Mouse (Mus musculus): ENCODE data around the gene Asb14. TPM values are rescaled to one million over a fixed set of nuclear protein-coding genes. Genes with fewer than 3 reads are reported as not detected.
"Not testable (repeated sequence)": the region's sequence is repeated elsewhere in the genome, so short reads cannot be mapped to it uniquely, and the experiment has no call there.

Gene Asb14
- polyA plus RNA-seq, 1 experiment from 2014 or later = not detected

DNA sequence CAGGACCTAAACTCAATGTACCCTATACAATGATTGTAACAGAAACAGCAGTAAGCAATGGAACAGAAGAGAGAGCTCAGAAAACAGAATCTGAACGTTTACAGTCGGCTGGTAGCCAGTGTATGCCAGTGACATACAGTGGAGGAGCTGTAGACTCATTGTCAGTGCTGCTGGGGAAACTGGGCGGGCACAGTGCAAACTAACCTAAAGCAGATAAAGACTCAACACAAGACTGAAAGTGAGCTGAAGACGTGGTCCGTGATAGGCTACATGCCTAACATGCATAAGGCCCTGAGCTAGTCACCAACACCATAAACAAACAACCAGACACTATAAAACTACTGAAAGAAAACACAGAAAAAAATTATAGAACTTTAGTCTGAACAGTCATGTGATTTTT is 12.7 kb upstream of the Asb14 start:
- Histone ChIP-seq H3K9ac (replicated peaks; ENCODE audit: low read depth, low read length) (no peak overlapping the region), H3K9me3 (ENCODE audit: control insufficient read depth, low read depth, low read length) (no peaks in the 10 kb centered on the region), H3K27ac (ENCODE audit: low read length) (no peak overlapping the region), H3K4me1 (ENCODE audit: control insufficient read depth, insufficient read depth, low read length) (no peaks in the 10 kb centered on the region), H3K4me3 (ENCODE audit: low read depth, low read length) (no peak overlapping the region), H3K27me3 (ENCODE audit: control insufficient read depth, insufficient read depth, low read length) (no peaks in the 10 kb centered on the region), H3K4me2 (replicated peaks; ENCODE audit: low read depth, low read length) (no peak overlapping the region), H3K36me3 (ENCODE audit: control insufficient read depth, insufficient read depth, low read length) (no peaks in the 10 kb centered on the region)
- 78% methylated on average over 5 of the region's 5 CpGs for WGBS
- no peak for ATAC-seq (ENCODE audit: insufficient number of reproducible peaks, insufficient read depth, low FRiP score, low read depth)

GRCm38 (mm10) chr14:26887244-26887643 is 7.1 kb upstream of the Asb14 start:
- ATAC-seq (ENCODE audit: insufficient number of reproducible peaks, insufficient read depth, low FRiP score, low read depth) = no peak
- no peak overlapping the region for H3K9ac ChIP-seq (replicated peaks; ENCODE audit: low read depth, low read length)
- no peak overlapping the region for H3K4me3 ChIP-seq (ENCODE audit: low read depth, low read length)
- 73% methylated on average over 3 of the region's 3 CpGs for WGBS
- no peaks in the 10 kb centered on the region for H3K36me3 ChIP-seq (ENCODE audit: control insufficient read depth, insufficient read depth, low read length)
- H3K4me1 ChIP-seq (ENCODE audit: control insufficient read depth, insufficient read depth, low read length) = no peaks in the 10 kb centered on the region
- H3K27me3 ChIP-seq (ENCODE audit: control insufficient read depth, insufficient read depth, low read length) = no peaks in the 10 kb centered on the region
- no peaks in the 10 kb centered on the region for H3K9me3 ChIP-seq (ENCODE audit: control insufficient read depth, low read depth, low read length)
- no peak overlapping the region for H3K4me2 ChIP-seq (replicated peaks; ENCODE audit: low read depth, low read length)
- no peak overlapping the region for H3K27ac ChIP-seq (ENCODE audit: low read length)

DNA sequence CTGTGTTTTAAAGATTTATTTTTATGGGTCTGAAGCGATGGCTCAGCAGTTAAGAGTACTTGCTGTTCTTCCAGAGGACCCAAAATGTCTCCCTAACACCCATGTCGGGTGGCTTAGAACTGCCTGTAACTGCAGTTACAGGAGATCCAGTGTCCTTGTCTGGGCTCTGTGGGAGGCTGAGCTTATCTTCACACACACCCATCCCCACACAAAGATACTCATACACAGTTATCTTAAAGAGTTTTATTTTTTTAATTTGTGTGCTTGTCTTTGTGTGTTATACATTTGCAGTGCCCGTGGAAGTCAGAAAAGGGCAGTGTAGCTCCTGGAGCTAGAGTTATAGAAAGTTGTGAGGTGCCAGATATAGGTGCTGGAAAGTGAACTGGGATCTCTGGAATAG is 3.6 kb upstream of the Asb14 start:
- Histone ChIP-seq H3K27me3 (ENCODE audit: control insufficient read depth, insufficient read depth, low read length) (no peaks in the 10 kb centered on the region), H3K9ac (replicated peaks; ENCODE audit: low read depth, low read length) (no peak overlapping the region), H3K36me3 (ENCODE audit: control insufficient read depth, insufficient read depth, low read length) (no peaks in the 10 kb centered on the region), H3K4me2 (replicated peaks; ENCODE audit: low read depth, low read length) (no peak overlapping the region), H3K9me3 (ENCODE audit: control insufficient read depth, low read depth, low read length) (no peaks in the 10 kb centered on the region), H3K4me1 (ENCODE audit: control insufficient read depth, insufficient read depth, low read length) (no peaks in the 10 kb centered on the region), H3K27ac (ENCODE audit: low read length) (no peak overlapping the region), H3K4me3 (ENCODE audit: low read depth, low read length) (no peak overlapping the region)
- WGBS = 88% methylated on average over 3 of the region's 3 CpGs
- no peak for ATAC-seq (ENCODE audit: insufficient number of reproducible peaks, insufficient read depth, low FRiP score, low read depth)

DNA sequence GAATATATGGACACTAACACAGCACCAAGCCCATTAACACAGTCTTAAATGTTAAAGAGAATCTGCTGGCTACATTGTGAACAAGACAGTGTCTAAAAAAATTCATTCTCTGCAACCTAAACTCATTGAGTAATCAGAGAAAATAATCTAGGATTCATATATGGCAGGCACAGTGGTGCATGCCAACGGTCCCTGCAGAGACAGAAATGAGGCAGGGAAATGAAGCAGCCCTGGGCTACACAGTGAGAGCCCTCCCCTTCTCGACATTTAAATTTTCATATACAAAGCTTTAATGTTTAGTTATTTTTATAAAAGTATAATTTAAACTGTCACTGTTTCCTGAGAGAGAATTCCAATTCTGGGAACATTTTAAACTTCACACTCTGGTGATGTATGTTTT is 5.1 kb downstream of the Asb14 start:
- Histone ChIP-seq H3K4me2 (replicated peaks; ENCODE audit: low read depth, low read length) (no peak overlapping the region), H3K27ac (ENCODE audit: low read length) (no peak overlapping the region), H3K4me1 (ENCODE audit: control insufficient read depth, insufficient read depth, low read length) (no peaks in the 10 kb centered on the region), H3K36me3 (ENCODE audit: control insufficient read depth, insufficient read depth, low read length) (no peaks in the 10 kb centered on the region), H3K9me3 (ENCODE audit: control insufficient read depth, low read depth, low read length) (no peaks in the 10 kb centered on the region), H3K4me3 (ENCODE audit: low read depth, low read length) (no peak overlapping the region), H3K27me3 (ENCODE audit: control insufficient read depth, insufficient read depth, low read length) (no peaks in the 10 kb centered on the region), H3K9ac (replicated peaks; ENCODE audit: low read depth, low read length) (no peak overlapping the region)
- no peak for ATAC-seq (ENCODE audit: insufficient number of reproducible peaks, insufficient read depth, low FRiP score, low read depth)
- WGBS = 84% methylated on average over 2 of the region's 2 CpGs

- Histone ChIP-seq H3K4me1 (ENCODE audit: control insufficient read depth, insufficient read depth, low read length) (no peaks in the 10 kb centered on the region), H3K27me3 (ENCODE audit: control insufficient read depth, insufficient read depth, low read length) (no peaks in the 10 kb centered on the region), H3K36me3 (ENCODE audit: control insufficient read depth, insufficient read depth, low read length) (no peaks in the 10 kb centered on the region), H3K4me3 (ENCODE audit: low read depth, low read length) (no peak overlapping the region), H3K9me3 (ENCODE audit: control insufficient read depth, low read depth, low read length) (no peaks in the 10 kb centered on the region), H3K27ac (ENCODE audit: low read length) (no peak overlapping the region), H3K9ac (replicated peaks; ENCODE audit: low read depth, low read length) (no peak overlapping the region), H3K4me2 (replicated peaks; ENCODE audit: low read depth, low read length) (no peak overlapping the region)
- no peak for ATAC-seq (ENCODE audit: insufficient number of reproducible peaks, insufficient read depth, low FRiP score, low read depth)
- WGBS = 77% methylated on average over 12 of the region's 12 CpGs
Observed at GRCm38 (mm10) chr14:26900893-26901292, 6.5 kb downstream of the Asb14 start.

DNA sequence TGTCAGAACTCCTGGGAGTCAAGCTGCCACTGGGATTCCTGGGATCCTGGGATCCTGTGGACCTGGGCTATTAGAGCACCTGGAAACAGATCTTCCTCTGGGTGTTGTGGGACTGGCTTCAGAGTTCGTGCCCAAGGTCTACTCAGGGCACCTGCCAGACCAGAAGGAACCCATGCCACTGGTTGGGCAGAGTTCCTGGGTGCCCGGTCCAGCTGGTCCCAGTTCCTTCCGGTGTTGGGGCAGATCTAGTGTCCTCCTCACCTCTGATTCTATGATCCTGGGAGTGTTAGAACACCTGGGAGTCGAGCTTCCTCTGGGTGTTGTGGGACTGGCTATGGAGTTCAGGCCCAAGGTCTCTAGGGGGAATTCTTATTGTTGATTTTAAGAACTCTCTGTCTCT is 13.0 kb downstream of the Asb14 start:
- H3K4me3 ChIP-seq (ENCODE audit: low read depth, low read length) = no peak overlapping the region
- WGBS = 90% methylated on average over 4 of the region's 4 CpGs

GRCm38 (mm10) chr14:26910461-26910860 is 16.1 kb downstream of the Asb14 start:
- not testable (repeated sequence) for H3K4me1 ChIP-seq (ENCODE audit: control insufficient read depth, insufficient read depth, low read length); H3K4me2 ChIP-seq (replicated peaks; ENCODE audit: low read depth, low read length); ATAC-seq (ENCODE audit: insufficient number of reproducible peaks, insufficient read depth, low FRiP score, low read depth); H3K9me3 ChIP-seq (ENCODE audit: control insufficient read depth, low read depth, low read length); H3K9ac ChIP-seq (replicated peaks; ENCODE audit: low read depth, low read length); H3K36me3 ChIP-seq (ENCODE audit: control insufficient read depth, insufficient read depth, low read length); H3K27me3 ChIP-seq (ENCODE audit: control insufficient read depth, insufficient read depth, low read length); H3K4me3 ChIP-seq (ENCODE audit: low read depth, low read length); H3K27ac ChIP-seq (ENCODE audit: low read length)
- 41% methylated on average over 9 of the region's 9 CpGs for WGBS

More for the DNA sequence above, 13.0 kb downstream of the Asb14 start:
- Histone ChIP-seq H3K9ac (replicated peaks; ENCODE audit: low read depth, low read length) (no peak overlapping the region), H3K9me3 (ENCODE audit: control insufficient read depth, low read depth, low read length) (no peaks in the 10 kb centered on the region), H3K36me3 (ENCODE audit: control insufficient read depth, insufficient read depth, low read length) (no peaks in the 10 kb centered on the region), H3K4me2 (replicated peaks; ENCODE audit: low read depth, low read length) (no peak overlapping the region), H3K27me3 (ENCODE audit: control insufficient read depth, insufficient read depth, low read length) (no peaks in the 10 kb centered on the region), H3K4me1 (ENCODE audit: control insufficient read depth, insufficient read depth, low read length) (no peaks in the 10 kb centered on the region), H3K27ac (ENCODE audit: low read length) (no peak overlapping the region)
- ATAC-seq (ENCODE audit: insufficient number of reproducible peaks, insufficient read depth, low FRiP score, low read depth) = no peak

GRCm38 (mm10) chr14:26911201-26911600 is 16.8 kb downstream of the Asb14 start:
- Histone ChIP-seq H3K27me3 (ENCODE audit: control insufficient read depth, insufficient read depth, low read length) (no peaks in the 10 kb centered on the region), H3K4me3 (ENCODE audit: low read depth, low read length) (no peak overlapping the region), H3K9ac (replicated peaks; ENCODE audit: low read depth, low read length) (no peak overlapping the region), H3K27ac (ENCODE audit: low read length) (no peak overlapping the region), H3K9me3 (ENCODE audit: control insufficient read depth, low read depth, low read length) (no peaks in the 10 kb centered on the region), H3K4me1 (ENCODE audit: control insufficient read depth, insufficient read depth, low read length) (no peaks in the 10 kb centered on the region), H3K36me3 (ENCODE audit: control insufficient read depth, insufficient read depth, low read length) (no peaks in the 10 kb centered on the region), H3K4me2 (replicated peaks; ENCODE audit: low read depth, low read length) (no peak overlapping the region)
- WGBS = 63% methylated on average over 6 of the region's 6 CpGs
- ATAC-seq (ENCODE audit: insufficient number of reproducible peaks, insufficient read depth, low FRiP score, low read depth) = no peak

DNA sequence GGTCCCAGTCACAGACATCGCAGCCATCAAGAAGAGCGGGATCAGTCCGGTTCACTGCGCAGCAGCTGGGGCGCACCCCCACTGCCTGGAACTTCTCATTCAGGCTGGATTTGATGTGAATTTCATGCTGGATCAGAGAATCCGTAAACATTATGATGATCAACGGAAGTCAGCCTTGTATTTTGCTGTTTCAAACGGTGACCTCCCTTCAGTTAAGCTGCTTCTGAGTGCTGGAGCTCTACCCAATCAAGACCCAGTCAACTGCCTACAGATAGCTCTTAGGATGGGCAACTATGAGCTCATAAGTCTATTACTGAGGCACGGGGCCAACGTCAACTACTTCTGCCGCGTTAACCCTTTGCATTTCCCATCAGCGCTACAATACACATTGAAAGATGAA is 17.5 kb downstream of the Asb14 start:
- H3K4me2 ChIP-seq (replicated peaks; ENCODE audit: low read depth, low read length) = no peak overlapping the region
- 88% methylated on average over 13 of the region's 13 CpGs for WGBS
- no peaks in the 10 kb centered on the region for H3K9me3 ChIP-seq (ENCODE audit: control insufficient read depth, low read depth, low read length)
- no peaks in the 10 kb centered on the region for H3K4me1 ChIP-seq (ENCODE audit: control insufficient read depth, insufficient read depth, low read length)
- no peaks in the 10 kb centered on the region for H3K27me3 ChIP-seq (ENCODE audit: control insufficient read depth, insufficient read depth, low read length)
- H3K4me3 ChIP-seq (ENCODE audit: low read depth, low read length) = no peak overlapping the region
- no peak overlapping the region for H3K27ac ChIP-seq (ENCODE audit: low read length)
- H3K36me3 ChIP-seq (ENCODE audit: control insufficient read depth, insufficient read depth, low read length) = no peaks in the 10 kb centered on the region
- H3K9ac ChIP-seq (replicated peaks; ENCODE audit: low read depth, low read length) = no peak overlapping the region
- no peak for ATAC-seq (ENCODE audit: insufficient number of reproducible peaks, insufficient read depth, low FRiP score, low read depth)
